Mouse (Mus musculus) kidney, postnatal 25 days (tissue): ENCODE data around the gene G3bp1.

Experiments used
- DNase-seq, 2 experiments: peaks; one replicate each; pipeline ENCODE4 v3.0.0; 2021; ENCODE audit warnings: mixed read lengths in 2 of 2

Gene G3bp1

DNA sequence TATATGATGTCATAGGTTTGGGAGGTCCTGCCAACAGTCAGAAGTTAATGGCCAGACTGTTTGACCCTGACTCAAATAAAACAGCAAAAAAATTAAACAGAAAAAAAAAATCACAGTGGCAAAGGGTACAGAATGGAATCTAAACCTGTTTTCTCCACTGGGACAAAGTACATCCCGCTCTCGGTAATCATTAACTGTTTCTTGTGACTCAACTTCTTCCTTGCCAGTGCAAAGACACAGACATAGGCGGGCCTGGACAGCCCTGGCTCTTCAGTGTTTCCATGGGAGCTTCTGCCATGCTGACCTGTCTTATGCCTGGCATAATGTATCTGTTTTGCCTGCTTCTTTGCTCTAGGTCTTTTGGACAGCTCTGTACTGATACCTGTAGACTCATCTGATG is 4.3 kb upstream of the G3bp1 start:
- peak; percentile 60 to 82 for DNase-seq

DNA sequence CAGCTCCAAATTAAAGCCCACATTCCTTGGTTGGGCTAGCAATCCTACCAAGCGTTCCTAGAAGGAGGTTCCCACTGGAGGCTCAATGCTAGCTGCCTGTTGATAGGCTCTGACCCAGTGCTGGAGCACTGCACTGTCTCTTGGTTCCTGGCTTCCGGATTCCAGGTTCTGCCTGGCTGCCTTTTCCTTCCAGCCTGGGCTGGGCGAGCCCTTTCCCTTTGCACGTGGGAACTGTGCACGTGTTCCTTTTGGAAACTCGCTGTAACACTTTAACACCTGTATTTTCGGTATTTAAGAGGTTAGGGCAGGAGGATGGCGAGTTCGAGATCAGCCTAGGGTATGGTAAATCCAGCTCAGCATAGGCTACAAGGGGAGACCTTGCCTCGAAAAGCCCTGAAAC is 1.5 kb upstream of the G3bp1 start:
- peak; percentile 86 to 94 for DNase-seq

- DNase-seq: peak in 1 of 2 experiments; percentile 50
Measured at GRCm38 (mm10) chr11:55468611-55469047, 856 bp upstream of the G3bp1 start.

GRCm38 (mm10) chr11:55469923-55470691 is 622 bp downstream of the G3bp1 start:
- peak; percentile 23 to 54 for DNase-seq

DNA sequence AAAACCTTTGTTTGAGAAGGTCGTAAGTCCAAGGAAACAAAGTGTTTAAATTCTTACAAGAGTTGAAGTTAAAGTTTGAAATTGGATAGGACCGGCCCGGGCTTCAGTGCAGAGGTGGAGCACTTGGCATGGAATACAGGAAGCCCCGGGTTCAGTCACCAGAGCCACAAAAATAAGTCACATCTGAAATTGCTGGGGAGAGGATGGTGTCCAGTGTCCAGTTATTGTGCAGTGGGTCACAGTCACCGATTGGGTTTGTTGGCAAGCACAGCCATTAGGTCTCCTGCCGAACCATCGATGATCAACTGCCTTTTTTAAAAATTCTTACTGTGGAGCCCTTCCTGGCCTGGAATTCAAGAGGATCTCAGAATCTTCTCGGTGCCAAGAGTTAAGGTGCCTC is 1.3 kb downstream of the G3bp1 start:
- DNase-seq: peak in 1 of 2 experiments; percentile 39

- DNase-seq: no peak
Measured at GRCm38 (mm10) chr11:55471467-55471866, 2.0 kb downstream of the G3bp1 start.

DNA sequence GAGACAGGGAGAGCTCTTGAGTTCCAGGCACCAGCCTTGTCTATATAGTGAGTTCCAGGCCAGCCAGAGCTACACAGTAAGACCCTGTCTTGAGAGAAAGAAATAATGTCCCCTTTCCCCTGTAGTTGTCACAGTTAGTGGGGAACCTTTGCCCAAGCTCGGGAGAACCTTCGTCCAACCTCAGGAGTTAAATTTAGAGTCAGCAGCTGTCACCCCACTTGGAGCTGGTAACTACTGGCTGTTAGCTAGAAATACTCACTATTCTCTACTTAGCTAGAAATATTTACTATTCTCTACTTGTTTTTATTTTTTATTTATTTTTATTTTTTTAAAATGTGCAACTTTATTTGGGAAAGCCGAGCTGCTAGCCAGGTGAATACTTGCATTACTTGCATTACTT is 3.7 kb downstream of the G3bp1 start:
- DNase-seq: no peak

DNA sequence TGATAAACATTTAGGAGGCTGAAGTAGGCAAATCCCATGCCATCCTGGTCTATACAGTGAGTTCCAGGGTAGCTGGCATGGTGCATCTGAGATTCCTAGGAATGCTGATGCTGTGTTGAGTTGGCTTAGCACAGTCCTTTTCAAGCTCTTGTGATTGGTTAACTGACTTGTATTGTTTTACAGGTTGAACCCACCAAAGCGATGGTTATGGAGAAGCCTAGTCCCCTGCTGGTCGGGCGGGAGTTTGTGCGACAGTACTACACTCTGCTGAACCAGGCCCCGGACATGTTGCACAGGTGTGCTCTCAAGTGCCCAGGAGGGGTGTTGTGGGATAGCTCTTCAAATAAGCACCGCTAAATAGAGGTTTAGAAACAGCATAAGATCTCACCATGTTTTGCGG is 16.0 kb downstream of the G3bp1 start:
- no peak for DNase-seq

- no peak for DNase-seq
Measured at GRCm38 (mm10) chr11:55496158-55496557, 26.7 kb downstream of the G3bp1 start.

DNA sequence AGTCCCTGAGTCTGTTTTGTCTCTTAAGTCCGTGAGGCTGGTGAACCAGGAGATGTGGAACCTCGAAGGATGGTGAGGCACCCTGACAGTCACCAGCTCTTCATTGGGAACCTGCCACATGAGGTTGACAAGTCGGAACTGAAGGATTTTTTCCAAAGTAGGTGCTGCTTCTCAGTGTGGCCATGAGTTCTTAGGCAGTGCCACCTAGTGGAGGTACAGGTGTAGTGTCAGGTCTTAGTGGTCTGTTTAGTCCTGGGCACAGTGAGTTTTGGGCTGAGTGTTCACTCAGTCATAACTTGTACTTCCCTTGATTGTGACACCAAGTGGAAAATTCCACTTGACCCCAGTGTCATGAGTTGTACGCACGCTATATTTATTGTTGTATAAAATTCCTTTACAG is 28.4 kb downstream of the G3bp1 start:
- peak; percentile 56 to 63 for DNase-seq

GRCm38 (mm10) chr11:55501955-55502531 is 32.6 kb downstream of the G3bp1 start:
- DNase-seq: no peak

DNA sequence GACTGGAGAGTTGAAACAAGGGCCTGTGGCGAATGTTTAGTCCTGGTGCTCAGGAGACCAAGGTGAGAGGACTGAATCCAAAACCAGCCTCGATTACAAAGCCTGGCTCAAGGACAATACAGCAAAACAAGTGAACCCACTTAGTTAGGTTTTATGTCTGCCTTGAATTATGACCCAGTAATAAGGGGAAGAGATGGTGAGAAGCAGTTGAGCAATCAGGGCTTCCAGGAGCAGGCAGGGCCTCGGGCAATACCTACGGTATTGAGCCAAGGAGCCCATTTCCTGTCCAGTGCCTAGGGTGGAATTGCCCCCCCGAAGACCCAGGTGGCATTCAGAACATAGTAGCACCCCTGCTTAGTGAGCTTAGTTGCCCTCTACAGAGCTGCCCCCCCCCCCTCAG is 33.4 kb downstream of the G3bp1 start:
- no peak for DNase-seq

GRCm38 (mm10) chr11:55505485-55505884 is 36.0 kb downstream of the G3bp1 start:
- no peak for DNase-seq

DNA sequence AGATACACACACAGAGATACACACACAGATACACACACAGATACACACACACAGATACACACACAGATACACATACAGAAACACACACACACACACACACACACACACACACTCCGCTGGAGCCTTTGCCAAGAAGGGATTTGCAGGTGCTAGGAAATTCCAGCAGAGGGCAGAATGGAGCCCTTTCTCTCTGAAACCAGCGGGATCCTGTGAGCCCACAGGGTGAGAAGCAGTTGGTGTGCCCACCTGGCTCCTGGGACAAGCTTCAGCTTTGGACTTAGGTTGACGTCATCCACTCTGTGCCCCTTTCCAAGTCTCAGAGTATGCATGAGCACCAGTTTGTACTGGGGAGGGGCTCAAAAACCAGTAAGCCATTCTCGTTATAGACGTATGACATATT is 41.9 kb downstream of the G3bp1 start:
- DNase-seq: no peak

- DNase-seq: no peak
Measured at GRCm38 (mm10) chr11:55517666-55518065, 48.2 kb downstream of the G3bp1 start.

GRCm38 (mm10) chr11:55518806-55519674 is 49.6 kb downstream of the G3bp1 start:
- DNase-seq: peak; percentile 58 to 70

DNA sequence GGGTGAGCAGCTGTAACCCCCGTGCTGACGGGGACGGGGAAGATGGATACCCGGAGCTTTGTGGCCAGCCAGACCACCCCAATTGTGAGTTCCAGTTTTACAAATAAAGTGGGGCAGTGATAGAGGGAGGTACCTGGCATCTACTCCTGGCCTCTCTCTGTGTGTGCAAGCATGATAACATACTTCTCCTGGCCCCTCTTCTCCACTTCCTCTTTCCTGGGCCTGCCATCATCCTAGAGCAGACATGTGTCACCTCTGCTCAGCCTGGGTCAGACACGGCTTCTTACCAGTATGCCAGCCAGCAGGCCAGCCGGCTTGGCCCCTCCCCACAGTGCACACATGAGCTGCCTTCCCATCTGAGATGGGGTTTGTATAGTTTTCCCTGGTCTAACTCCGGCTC is 61.3 kb downstream of the G3bp1 start:
- DNase-seq: no peak

- peak in 1 of 2 experiments; percentile 29 for DNase-seq
Measured at GRCm38 (mm10) chr11:55533378-55533777, 63.9 kb downstream of the G3bp1 start.

DNA sequence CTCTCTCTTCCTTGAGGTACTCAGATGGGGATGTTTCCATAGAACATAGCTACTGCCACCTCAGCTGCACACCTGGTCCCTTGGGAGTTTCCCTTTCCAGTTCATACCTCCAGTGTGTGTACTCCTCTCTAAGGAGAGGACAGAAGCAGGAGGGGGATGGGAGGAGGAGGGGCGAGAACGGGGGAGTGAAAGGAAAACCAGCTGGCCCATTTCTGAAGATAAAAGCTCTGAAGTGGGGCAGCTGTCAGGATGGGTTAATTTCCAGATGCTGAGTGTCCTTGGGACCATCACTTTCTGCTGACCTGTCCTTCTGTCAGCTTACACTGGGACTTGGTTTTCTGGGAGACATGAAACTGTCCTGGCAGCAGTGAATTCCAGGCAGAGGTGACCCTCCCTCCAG is 65.3 kb downstream of the G3bp1 start:
- DNase-seq: no peak

DNA sequence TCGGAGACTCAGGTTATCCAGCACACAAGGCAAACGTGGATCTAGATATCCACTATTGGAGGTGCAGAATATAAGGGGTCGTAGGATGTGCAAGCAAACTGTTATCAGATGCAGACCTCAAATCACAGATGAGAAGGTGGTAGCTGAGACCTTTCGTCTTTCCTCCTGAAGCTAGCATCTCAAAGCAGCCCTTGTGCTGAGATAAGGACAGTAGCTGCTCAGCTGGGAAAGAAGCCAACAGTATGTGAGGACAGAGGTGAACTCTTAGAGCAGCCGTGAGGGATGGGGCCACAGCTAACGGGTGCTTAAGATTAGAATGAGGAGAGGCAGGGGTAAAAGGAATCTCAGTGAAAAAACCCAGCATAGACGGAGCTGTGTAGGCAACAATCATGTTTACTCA is 72.6 kb downstream of the G3bp1 start:
- DNase-seq: no peak

- no peak for DNase-seq
Measured at GRCm38 (mm10) chr11:55542671-55543070, 73.2 kb downstream of the G3bp1 start.

- no peak for DNase-seq
Measured at GRCm38 (mm10) chr11:55545690-55546089, 76.2 kb downstream of the G3bp1 start.
